ENCODE assay signal across 8 mouse cellular contexts in the genomic region with DNA sequence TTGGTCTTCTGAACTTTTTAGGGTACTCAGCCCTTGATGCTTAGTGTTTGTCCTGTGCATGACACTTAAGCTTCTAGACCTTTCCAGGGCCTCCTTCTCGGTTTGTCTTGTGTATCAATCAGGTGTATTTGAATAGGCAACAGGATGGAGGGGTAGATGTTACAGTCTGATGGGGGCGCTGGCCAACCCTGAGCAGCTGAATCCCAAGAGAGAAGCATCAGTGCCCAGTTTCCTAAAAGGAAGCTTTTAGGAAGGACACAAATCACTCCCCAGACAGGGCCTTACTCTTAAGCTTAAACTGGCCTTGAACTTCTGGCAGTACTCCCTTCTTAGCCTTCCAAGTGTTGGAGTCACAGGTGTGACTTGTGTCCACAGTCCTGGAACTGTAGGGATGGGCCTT. TPM values are rescaled to one million over a fixed set of nuclear protein-coding genes. Genes with fewer than 3 reads are reported as not detected.
DNase-seq lines count a peak whose midpoint lies in the region; ATAC-seq and TF ChIP-seq lines count a peak whose summit lies in the region.

No protein-coding gene starts in this region.

- no peak for TF ChIP-seq RAD21 in CH12.LX (IDR thresholded peaks at IDR 0.05; ENCODE audit: low read depth, low read length)

- H3K36me3 ChIP-seq in erythroblast, embryonic 14.5 days (ENCODE audit: control insufficient read depth): peaks cover 29% of the 10 kb centered on the region
- peaks cover 3 to 23% of the 10 kb centered on the region in 2 experiments for H3K36me3 ChIP-seq in CH12.LX (replicated peaks in 1 of 2; ENCODE audit: control insufficient read depth in 1 of 2, insufficient read depth in 1 of 2, low read length in 1 of 2)
- H3K36me3 ChIP-seq in heart, embryonic 15.5 days: peaks cover 23% of the 10 kb centered on the region
- H3K36me3 ChIP-seq in liver, embryonic 14.5 days (replicated peaks; ENCODE audit: control insufficient read depth, insufficient read depth, low read depth): peaks cover 2% of the 10 kb centered on the region; the same call in 1 of the 2 replicates

- dilution Hi-C loops in CH12.LX (cut with MboI; ENCODE audit: extremely low pct_ligation_motif_present, extremely low pct_unique_long_range_greater_than_20kb, low sequenced_read_pairs): no loop called here

- WGBS in heart, embryonic 15.5 days: 8% methylated on average over 2 of the region's 2 CpGs
- WGBS in liver, embryonic 14.5 days (ENCODE audit: insufficient replicate concordance): 12% methylated on average over 2 of the region's 2 CpGs

- TF ChIP-seq EP300 in CH12.LX (IDR thresholded peaks at IDR 0.05; ENCODE audit: low read length): no peak
- TF ChIP-seq EP300 in liver, embryonic 14.5 days (IDR thresholded peaks at IDR 0.05; ENCODE audit: low read depth): no peak

- H3K4me1 ChIP-seq in erythroblast, embryonic 14.5 days (ENCODE audit: control insufficient read depth): peaks cover 47% of the 10 kb centered on the region
- peaks cover 0 to 28% of the 10 kb centered on the region in 2 experiments; a peak in 2 of 4 replicates for H3K4me1 ChIP-seq in CH12.LX (ENCODE audit: control insufficient read depth in 1 of 2, insufficient read depth in 2 of 2)
- H3K4me1 ChIP-seq in heart, embryonic 15.5 days (replicated peaks): peaks cover 23% of the 10 kb centered on the region
- H3K4me1 ChIP-seq in liver, embryonic 14.5 days (replicated peaks; ENCODE audit: control insufficient read depth in 2 of 2, insufficient read depth in 2 of 2, low read length in 1 of 2): peaks cover 13 to 17% of the 10 kb centered on the region in 2 experiments

- no peak for DNase-seq in CH12.LX (ENCODE audit: extremely low read depth)
- DNase-seq in liver, embryonic 14.5 days (ENCODE audit: low read depth in 3 of 3, low spot score in 3 of 3): no peak
- no peak for DNase-seq in cerebellum, postnatal 4 days (ENCODE audit: low spot score in 2 of 2)

- H3K4me3 ChIP-seq in erythroblast, embryonic 14.5 days (replicated peaks): peak overlapping the region; percentile 99
- H3K4me3 ChIP-seq in CH12.LX (replicated peaks in 1 of 3; ENCODE audit: low read depth in 2 of 3, low read length in 2 of 3, poor library complexity in 1 of 3): peak overlapping the region; percentile 22 to 70 (median 64)
- peak overlapping the region; percentile 81 for H3K4me3 ChIP-seq in heart, embryonic 15.5 days
- peak overlapping the region; percentile 89 to 95 for H3K4me3 ChIP-seq in liver, embryonic 14.5 days (ENCODE audit: insufficient read depth in 1 of 2, low read depth in 2 of 2, low read length in 2 of 2)

- TF ChIP-seq CTCF in CH12.LX (conservative IDR thresholded peaks at IDR 0.05 in 1 of 2, IDR thresholded peaks at IDR 0.05 in 1 of 2; ENCODE audit: low read depth in 2 of 2, low read length in 2 of 2): no peak
- TF ChIP-seq CTCF in liver, embryonic 14.5 days (IDR thresholded peaks at IDR 0.05; ENCODE audit: low read depth): no peak

- TF ChIP-seq POLR2A in CH12.LX (IDR thresholded peaks at IDR 0.05; ENCODE audit: low read depth, low read length): no peak

- in situ Hi-C loops in CH12.LX (cut with MboI; ENCODE audit: low pct_ligation_motif_present, low pct_unique_long_range_greater_than_20kb, low sequenced_read_pairs): no loop called here

- H3K9me3 ChIP-seq in erythroblast, embryonic 14.5 days (ENCODE audit: control insufficient read depth, low read length): no peaks in the 10 kb centered on the region
- H3K9me3 ChIP-seq in CH12.LX (replicated peaks; ENCODE audit: low read length): no peaks in the 10 kb centered on the region
- H3K9me3 ChIP-seq in heart, embryonic 15.5 days (replicated peaks): no peaks in the 10 kb centered on the region
- no peaks in the 10 kb centered on the region for H3K9me3 ChIP-seq in liver, embryonic 14.5 days (ENCODE audit: control insufficient read depth, low read length)

- H3K27me3 ChIP-seq in erythroblast, embryonic 14.5 days (ENCODE audit: control insufficient read depth): no peaks in the 10 kb centered on the region
- peaks cover 30% of the 10 kb centered on the region for H3K27me3 ChIP-seq in CH12.LX (replicated peaks)
- no peaks in the 10 kb centered on the region for H3K27me3 ChIP-seq in heart, embryonic 15.5 days
- no peaks in the 10 kb centered on the region for H3K27me3 ChIP-seq in liver, embryonic 14.5 days (ENCODE audit: control insufficient read depth, insufficient read depth, low read length)

- H3K79me2 ChIP-seq in CH12.LX (replicated peaks; ENCODE audit: control insufficient read depth, extremely low read depth, insufficient read depth, poor library complexity, severe bottlenecking): peaks cover 27% of the 10 kb centered on the region

- H3K4me2 ChIP-seq in CH12.LX (ENCODE audit: insufficient read depth, low read depth, poor library complexity, severe bottlenecking): peak overlapping the region; percentile 86
- peak overlapping the region; percentile 77 for H3K4me2 ChIP-seq in heart, embryonic 15.5 days
- peak overlapping the region; percentile 80 for H3K4me2 ChIP-seq in liver, embryonic 14.5 days (ENCODE audit: low read depth)

- peak overlapping the region; percentile 25; the same call in 1 of the 2 replicates for H3K9ac ChIP-seq in CH12.LX (ENCODE audit: insufficient read depth, low read depth)
- peak overlapping the region; percentile 87 for H3K9ac ChIP-seq in heart, embryonic 15.5 days
- peak overlapping the region; percentile 74 for H3K9ac ChIP-seq in liver, embryonic 14.5 days (replicated peaks)

- no peak for ATAC-seq in erythroblast, adult 5-6 weeks (replicated peaks; ENCODE audit: low FRiP score, poor library complexity, severe bottlenecking)
- ATAC-seq in heart, embryonic 15.5 days (replicated peaks; ENCODE audit: insufficient number of reproducible peaks, insufficient read depth, low FRiP score, low read depth): no peak
- no peak for ATAC-seq in liver, embryonic 14.5 days (ENCODE audit: insufficient read depth)
- no peak for ATAC-seq in erythroid progenitor cell, adult 5-6 weeks (replicated peaks; ENCODE audit: low FRiP score, poor library complexity, severe bottlenecking)
- ATAC-seq in megakaryocyte progenitor cell, adult 5-6 weeks (replicated peaks; ENCODE audit: poor library complexity): no peak

- H3K27ac ChIP-seq in CH12.LX (ENCODE audit: insufficient read depth, low read depth): no peak overlapping the region
- H3K27ac ChIP-seq in heart, embryonic 15.5 days: peak overlapping the region; percentile 98
- H3K27ac ChIP-seq in liver, embryonic 14.5 days: no peak overlapping the region

RNA-seq across cellular contexts. Expression of a gene that starts 1.0 kb away (rescaled TPM):
- polyA plus RNA-seq in erythroblast, embryonic 14.5 days (2012): 0.36 and 1.1 TPM in 2 replicates
- total RNA-seq in erythroblast, adult 5-6 weeks (2015; ENCODE audit: low replicate concordance): 3.1 and 4.4 TPM in 2 replicates
- 2.5 and 4.0 TPM in 2 replicates for total RNA-seq in erythroblast, adult 5-6 weeks (2017; ENCODE audit: low replicate concordance)
- total RNA-seq in CH12.LX (2012; rRNA removed) (2.8 and 3.3 TPM in 2 replicates), CH12.LX (2014; rRNA removed) (2.5 and 2.6 TPM in 2 replicates)
- polyA plus RNA-seq in CH12.LX (2012; ENCODE audit: insufficient read length, low read depth): 3.3 and 3.5 TPM in 2 replicates
- 222 and 231 TPM in 2 replicates for polyA plus RNA-seq in heart, embryonic 15.5 days (2015; fragmentation: Nextera tagmentation; extraction: Ambion mirVana)
- 10.8 and 11.6 TPM in 2 replicates for polyA plus RNA-seq in liver, embryonic 14.5 days (2012; rRNA removed)
- 25.8 and 26.7 TPM in 2 replicates for polyA plus RNA-seq in liver, embryonic 14.5 days (2014; fragmentation: Nextera tagmentation; extraction: Ambion mirVana)
- 2.1 and 9.4 TPM in 2 replicates for total RNA-seq in erythroid progenitor cell, adult 5-6 weeks (2015; ENCODE audit: low replicate concordance)
- total RNA-seq in erythroid progenitor cell, adult 5-6 weeks (2017; ENCODE audit: low replicate concordance): 3.3 and 6.9 TPM in 2 replicates
- total RNA-seq in megakaryocyte progenitor cell, adult 5-6 weeks (2015): 6.7 and 10.0 TPM in 2 replicates
- total RNA-seq in megakaryocyte progenitor cell, adult 5-6 weeks (2017): 4.9 and 7.2 TPM in 2 replicates

RNA-seq across cellular contexts. Expression of a gene that starts 1.1 kb away (rescaled TPM):
- 19.4 and 20.4 TPM in 2 replicates for polyA plus RNA-seq in erythroblast, embryonic 14.5 days (2012)
- 12.5 and 25.2 TPM in 2 replicates for total RNA-seq in erythroblast, adult 5-6 weeks (2015; ENCODE audit: low replicate concordance)
- total RNA-seq in erythroblast, adult 5-6 weeks (2017; ENCODE audit: low replicate concordance): 3.3 and 6.0 TPM in 2 replicates
- total RNA-seq in CH12.LX (2012; rRNA removed) (123 and 124 TPM in 2 replicates), CH12.LX (2014; rRNA removed) (252 and 292 TPM in 2 replicates)
- polyA plus RNA-seq in CH12.LX (2012; ENCODE audit: insufficient read length, low read depth): 138 and 176 TPM in 2 replicates
- 90.7 and 98.9 TPM in 2 replicates for polyA plus RNA-seq in heart, embryonic 15.5 days (2015; fragmentation: Nextera tagmentation; extraction: Ambion mirVana)
- polyA plus RNA-seq in liver, embryonic 14.5 days (2012; rRNA removed): 38.3 and 40.1 TPM in 2 replicates
- 80.3 and 83.7 TPM in 2 replicates for polyA plus RNA-seq in liver, embryonic 14.5 days (2014; fragmentation: Nextera tagmentation; extraction: Ambion mirVana)
- 16.9 and 27.2 TPM in 2 replicates for total RNA-seq in erythroid progenitor cell, adult 5-6 weeks (2015; ENCODE audit: low replicate concordance)
- 8.0 and 31.8 TPM in 2 replicates for total RNA-seq in erythroid progenitor cell, adult 5-6 weeks (2017; ENCODE audit: low replicate concordance)
- total RNA-seq in megakaryocyte progenitor cell, adult 5-6 weeks (2015): 78.9 and 81.7 TPM in 2 replicates
- 54.2 and 60.2 TPM in 2 replicates for total RNA-seq in megakaryocyte progenitor cell, adult 5-6 weeks (2017)

RNA-seq across cellular contexts. Expression of a gene that starts 17.7 kb away (rescaled TPM):
- not detected in 2 replicates for polyA plus RNA-seq in erythroblast, embryonic 14.5 days (2012)
- not detected in 2 replicates for total RNA-seq in erythroblast, adult 5-6 weeks (2015; ENCODE audit: low replicate concordance)
- not detected in 2 replicates for total RNA-seq in erythroblast, adult 5-6 weeks (2017; ENCODE audit: low replicate concordance)
- total RNA-seq in CH12.LX (2012; rRNA removed) (0.21 and 0.25 TPM in 2 replicates), CH12.LX (2014; rRNA removed) (0.09 and 0.40 TPM in 2 replicates)
- polyA plus RNA-seq in CH12.LX (2012; ENCODE audit: insufficient read length, low read depth): 0.80 and 0.83 TPM in 2 replicates
- polyA plus RNA-seq in heart, embryonic 15.5 days (2015; fragmentation: Nextera tagmentation; extraction: Ambion mirVana): 2.0 TPM in 2 replicates
- polyA plus RNA-seq in liver, embryonic 14.5 days (2012; rRNA removed): 0.05 and 0.08 TPM in 2 replicates
- 0.15 and 0.16 TPM in 2 replicates for polyA plus RNA-seq in liver, embryonic 14.5 days (2014; fragmentation: Nextera tagmentation; extraction: Ambion mirVana)
- not detected in 2 replicates for total RNA-seq in erythroid progenitor cell, adult 5-6 weeks (2015; ENCODE audit: low replicate concordance)
- total RNA-seq in erythroid progenitor cell, adult 5-6 weeks (2017; ENCODE audit: low replicate concordance): not detected in 2 replicates
- not detected in 2 replicates for total RNA-seq in megakaryocyte progenitor cell, adult 5-6 weeks (2015)
- total RNA-seq in megakaryocyte progenitor cell, adult 5-6 weeks (2017): not detected in 2 replicates

RNA-seq across cellular contexts. Expression of a gene that starts 20.9 kb away (rescaled TPM):
- polyA plus RNA-seq in erythroblast, embryonic 14.5 days (2012): 0.35 and 0.54 TPM in 2 replicates
- total RNA-seq in erythroblast, adult 5-6 weeks (2015; ENCODE audit: low replicate concordance): 2.3 and 6.0 TPM in 2 replicates
- 3.5 and 6.0 TPM in 2 replicates for total RNA-seq in erythroblast, adult 5-6 weeks (2017; ENCODE audit: low replicate concordance)
- total RNA-seq in CH12.LX (2012; rRNA removed): 4.8 and 5.2 TPM in 2 replicates
- 5.8 and 5.9 TPM in 2 replicates for total RNA-seq in CH12.LX (2014; rRNA removed)
- polyA plus RNA-seq in CH12.LX (2012; ENCODE audit: insufficient read length, low read depth): 4.5 and 5.2 TPM in 2 replicates
- 12.5 and 13.2 TPM in 2 replicates for polyA plus RNA-seq in heart, embryonic 15.5 days (2015; fragmentation: Nextera tagmentation; extraction: Ambion mirVana)
- 4.5 and 5.3 TPM in 2 replicates for polyA plus RNA-seq in liver, embryonic 14.5 days (2012; rRNA removed)
- 4.8 and 6.8 TPM in 2 replicates for polyA plus RNA-seq in liver, embryonic 14.5 days (2014; fragmentation: Nextera tagmentation; extraction: Ambion mirVana)
- total RNA-seq in erythroid progenitor cell, adult 5-6 weeks (2015; ENCODE audit: low replicate concordance): 5.9 and 11.9 TPM in 2 replicates
- 7.7 and 15.1 TPM in 2 replicates for total RNA-seq in erythroid progenitor cell, adult 5-6 weeks (2017; ENCODE audit: low replicate concordance)
- 14.4 and 16.3 TPM in 2 replicates for total RNA-seq in megakaryocyte progenitor cell, adult 5-6 weeks (2015)
- total RNA-seq in megakaryocyte progenitor cell, adult 5-6 weeks (2017): 13.5 and 15.8 TPM in 2 replicates

RNA-seq across cellular contexts. Expression of a gene that starts 21.4 kb away (rescaled TPM):
- polyA plus RNA-seq in erythroblast, embryonic 14.5 days (2012): 0.03 and 0.05 TPM in 2 replicates
- total RNA-seq in erythroblast, adult 5-6 weeks (2015; ENCODE audit: low replicate concordance): 2.1 TPM in 1 of 2 replicates, not detected in the other
- 1.5 and 2.4 TPM in 2 replicates for total RNA-seq in erythroblast, adult 5-6 weeks (2017; ENCODE audit: low replicate concordance)
- total RNA-seq in CH12.LX (2012; rRNA removed) (1.5 and 1.8 TPM in 2 replicates), CH12.LX (2014; rRNA removed) (1.3 and 1.4 TPM in 2 replicates)
- 0.76 and 0.83 TPM in 2 replicates for polyA plus RNA-seq in CH12.LX (2012; ENCODE audit: insufficient read length, low read depth)
- polyA plus RNA-seq in heart, embryonic 15.5 days (2015; fragmentation: Nextera tagmentation; extraction: Ambion mirVana): 0.76 and 1.1 TPM in 2 replicates
- polyA plus RNA-seq in liver, embryonic 14.5 days (2012; rRNA removed): 1.6 and 2.0 TPM in 2 replicates
- polyA plus RNA-seq in liver, embryonic 14.5 days (2014; fragmentation: Nextera tagmentation; extraction: Ambion mirVana): 1.5 and 2.4 TPM in 2 replicates
- 2.9 TPM in 1 of 2 replicates, not detected in the other for total RNA-seq in erythroid progenitor cell, adult 5-6 weeks (2015; ENCODE audit: low replicate concordance)
- total RNA-seq in erythroid progenitor cell, adult 5-6 weeks (2017; ENCODE audit: low replicate concordance): 0.39 TPM in 1 of 2 replicates, not detected in the other
- total RNA-seq in megakaryocyte progenitor cell, adult 5-6 weeks (2015): 1.7 and 1.8 TPM in 2 replicates
- total RNA-seq in megakaryocyte progenitor cell, adult 5-6 weeks (2017): 2.2 and 3.4 TPM in 2 replicates

Comparison
In these comparisons a context has a peak if more than half of its experiments do, and no peak if none do; other contexts are left out.
1. H3K9ac ChIP-seq: peak in every context shown above with its lines; median percentile 87 in heart, embryonic 15.5 days; 74 in liver, embryonic 14.5 days; 25 in CH12.LX.